Mouse (Mus musculus) heart, embryonic 10.5 days (tissue): ENCODE results near the gene Prr15l. TPM values are rescaled to one million over a fixed set of nuclear protein-coding genes. Genes with fewer than 3 reads are reported as not detected.

Source experiments
- DNase-seq: peaks from one replicate; pipeline ENCODE4 v3.0.0-alpha.2; 2017; ENCODE audit warnings: low spot score
- H3K27ac ChIP-seq: fragments of 300-500 bp; sonication (generic); 2 replicates; pipeline ENCODE4 v1.5.1; 2016; ENCODE audit warnings: mild to moderate bottlenecking
- H3K27me3 ChIP-seq: fragments of 300-500 bp; sonication (generic); 2 replicates; pipeline ENCODE4 v1.6.1; 2016; ENCODE audit warnings: mild to moderate bottlenecking; ENCODE audit not compliant: poor library complexity, insufficient read depth, severe bottlenecking
- H3K36me3 ChIP-seq: fragments of 300-500 bp; sonication (generic); 2 replicates; pipeline ENCODE4 v1.6.1; 2016; ENCODE audit warnings: mild to moderate bottlenecking, moderate library complexity
- H3K4me1 ChIP-seq: fragments of 300-500 bp; sonication (generic); 2 replicates; pipeline ENCODE4 v1.6.1; 2016; ENCODE audit warnings: mild to moderate bottlenecking
- H3K4me3 ChIP-seq: fragments of 300-500 bp; sonication (generic); 2 replicates; pipeline ENCODE4 v1.5.1; 2016; ENCODE audit warnings: mild to moderate bottlenecking, moderate library complexity
- H3K9me3 ChIP-seq: fragments of 300-500 bp; sonication (generic); 2 replicates; pipeline ENCODE4 v1.6.1; 2016; ENCODE audit warnings: mild to moderate bottlenecking, moderate library complexity
- WGBS: fragments of 180-500 bp; shearing (Covaris S2); methylation state at CpG from one replicate; pipeline ENCODE4 v1.1.7; 2016; 5-methylcytosine and 5-hydroxymethylcytosine counted together
- polyA plus RNA-seq: library from polyadenylated mRNA; unstranded; fragments of >200 nt; fragmentation: Nextera tagmentation; extraction: Ambion mirVana; gene quantifications from 2 replicates; pipeline ENCODE4 v1.2.1, GENCODE M21; 2016

Gene Prr15l
- polyA plus RNA-seq, 1 experiment from 2014 or later = 1.5 TPM

DNA sequence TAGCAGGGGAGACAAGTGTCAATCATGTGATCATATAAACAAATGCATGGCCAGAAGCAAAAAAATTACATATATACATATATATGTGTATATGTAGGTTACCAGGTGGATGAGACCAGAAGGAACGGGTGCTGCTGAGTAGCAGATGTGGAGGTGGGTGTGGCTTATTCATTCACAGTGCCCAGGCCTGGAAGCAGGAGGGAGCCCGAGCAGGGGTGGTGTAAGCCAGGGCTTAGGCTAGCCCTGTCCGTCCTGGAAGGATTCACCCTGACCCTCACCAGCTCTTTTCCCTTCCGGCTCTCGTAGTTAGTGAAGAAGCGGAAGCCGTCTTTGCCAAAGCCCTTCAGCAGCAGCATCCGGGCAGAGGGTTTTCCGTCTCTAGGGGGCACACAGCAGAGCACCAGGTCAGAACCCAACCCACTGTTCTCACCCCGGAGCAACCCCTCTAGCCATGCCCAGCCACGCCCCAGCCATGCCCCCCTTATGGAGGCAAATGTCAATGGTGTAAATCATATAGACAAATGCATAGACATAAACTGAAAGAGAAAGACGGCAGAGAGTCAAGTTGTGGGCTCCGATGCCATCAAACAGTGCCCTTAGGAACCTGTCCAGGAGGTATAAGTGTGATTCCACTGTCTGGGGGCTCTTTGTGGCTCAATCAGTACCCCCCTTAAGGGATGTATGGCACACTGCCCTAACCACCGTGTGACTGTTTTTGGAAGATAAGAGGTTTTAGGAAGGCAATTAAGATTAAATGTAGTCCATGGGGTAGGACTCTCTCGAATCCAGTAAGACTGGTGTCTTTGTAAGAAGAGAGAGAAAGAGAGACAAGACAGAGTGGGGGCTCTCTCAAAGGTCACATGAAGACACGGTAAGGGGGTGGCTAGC lies 12.9 kb downstream of the Prr15l start:
- peaks cover 19% of the 10 kb centered on the region for H3K4me1 ChIP-seq
- peak overlapping the region; percentile 25 for H3K4me3 ChIP-seq
- H3K36me3 ChIP-seq = peaks cover 20% of the 10 kb centered on the region
- no peaks in the 10 kb centered on the region for H3K27me3 ChIP-seq
- H3K9me3 ChIP-seq = no peaks in the 10 kb centered on the region
- peak overlapping the region; percentile 57; the same call in 1 of the 2 replicates for H3K27ac ChIP-seq
- WGBS = 71% methylated on average over 16 of the region's 16 CpGs
- DNase-seq = no peak

DNA sequence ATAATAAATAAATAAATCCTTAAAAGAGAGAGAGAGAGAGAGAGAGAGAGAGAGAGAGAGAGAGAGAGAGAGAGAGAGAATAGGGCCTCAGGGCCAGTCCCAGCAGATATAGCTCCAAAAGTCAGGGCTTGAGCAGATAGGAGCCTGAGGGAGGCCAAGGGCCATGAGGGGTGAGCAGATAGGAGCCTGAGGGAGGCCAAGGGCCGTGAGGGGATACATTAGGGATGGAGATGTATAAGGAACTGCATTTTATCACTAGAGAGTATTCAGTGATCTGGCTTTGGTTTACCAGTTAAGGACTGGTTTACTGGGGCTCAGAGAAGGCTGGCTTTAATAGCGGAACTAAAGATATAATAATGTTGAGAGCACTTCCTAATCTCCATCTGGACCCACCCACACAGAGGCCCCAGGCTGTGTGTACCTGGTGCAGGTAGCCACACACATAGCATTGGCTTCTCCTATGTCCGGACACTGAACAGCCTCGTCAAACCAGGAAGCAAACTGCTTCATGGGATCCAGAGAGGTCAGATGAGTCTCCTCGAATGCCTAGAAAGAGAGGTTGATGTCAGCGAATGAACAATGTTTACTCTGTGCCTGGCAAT lies 14.2 kb downstream of the Prr15l start:
- Histone ChIP-seq H3K4me1 (peaks cover 26% of the 10 kb centered on the region), H3K27me3 (no peaks in the 10 kb centered on the region), H3K27ac (peak overlapping the region; percentile 49; the same call in 1 of the 2 replicates), H3K4me3 (no peak overlapping the region; the same call in 1 of the 2 replicates), H3K9me3 (no peaks in the 10 kb centered on the region), H3K36me3 (peaks cover 20% of the 10 kb centered on the region)
- WGBS = 76% methylated on average over 6 of the region's 6 CpGs
- DNase-seq = peak; percentile 89

DNA sequence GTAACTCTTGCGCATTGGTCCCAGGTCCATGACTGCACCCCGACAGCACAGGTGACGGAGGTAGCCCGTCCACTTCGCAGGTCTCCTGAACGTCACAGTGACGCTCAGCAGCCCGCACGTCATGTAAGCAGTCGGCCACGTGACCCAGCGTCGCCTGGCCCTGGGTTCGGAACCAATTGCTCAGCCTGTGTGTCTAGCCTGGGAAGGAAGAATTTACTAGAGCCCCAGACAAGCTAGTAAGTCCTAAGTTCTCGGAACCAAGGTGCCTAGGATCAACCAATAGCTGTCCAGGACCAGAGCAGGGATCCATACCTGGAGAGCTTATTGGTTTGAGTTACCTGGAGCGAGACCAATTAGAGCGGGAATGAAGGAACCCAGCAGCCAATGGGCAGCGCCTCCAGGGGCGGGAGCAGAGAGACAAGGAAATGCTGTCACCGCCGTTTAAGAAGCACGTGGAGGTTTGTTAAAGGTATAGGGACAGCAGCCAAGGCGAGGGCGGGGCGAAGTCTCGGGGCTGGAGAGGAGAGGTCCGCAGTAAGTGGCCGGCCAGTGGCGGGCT lies 15.9 kb downstream of the Prr15l start, which contains the start of gene Pnpo:
Gene Pnpo, minus strand, starts transcription at position 241 of the 559 bp plus-strand sequence.
- DNase-seq = peak; percentile 99
- Histone ChIP-seq H3K4me3 (peak within 1 kb of the TSS; percentile 72), H3K36me3 (peaks cover 20% of the 10 kb centered on the region), H3K9me3 (no peaks in the 10 kb centered on the region), H3K27ac (peak within 1 kb of the TSS; percentile 88), H3K27me3 (no peaks in the 10 kb centered on the region), H3K4me1 (peaks cover 22% of the 10 kb centered on the region)
- 1% methylated on average over 29 of the region's 29 CpGs for WGBS

DNA sequence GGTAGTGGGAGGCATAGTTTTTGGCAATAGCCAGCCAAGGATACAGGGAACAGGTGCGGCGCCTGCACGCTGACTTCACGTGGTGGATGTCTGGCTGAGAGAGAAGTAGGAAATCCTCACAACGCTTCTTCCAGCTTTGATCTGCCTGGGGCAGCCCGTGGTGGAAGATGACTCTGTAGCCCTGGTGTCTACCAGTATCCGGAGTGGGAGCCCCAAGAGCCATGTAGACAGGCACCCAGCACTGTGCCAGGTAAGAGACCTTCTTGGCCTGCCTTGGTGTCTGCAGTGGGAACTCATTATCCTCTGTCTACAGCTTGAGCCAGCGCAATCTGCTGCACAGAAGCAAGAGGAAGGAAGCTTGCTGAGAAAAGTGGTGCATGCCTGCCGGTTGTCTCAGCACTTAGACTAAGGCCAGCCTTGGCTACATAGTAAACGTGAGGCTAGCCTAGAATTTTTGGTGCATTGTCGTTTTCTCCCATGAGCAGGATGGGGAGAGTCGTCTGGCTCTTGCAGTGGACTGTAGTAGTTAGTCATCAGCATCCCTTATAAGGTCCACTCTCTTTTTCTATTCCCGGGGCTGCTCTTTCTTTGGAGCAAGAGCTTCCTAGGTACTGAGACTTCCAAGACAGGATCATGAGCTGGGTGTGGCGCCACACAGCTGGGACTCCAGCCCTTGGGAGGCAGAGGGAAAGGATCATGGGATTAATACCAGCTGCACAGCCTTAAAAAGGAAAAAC lies 17.1 kb downstream of the Prr15l start:
- 74% methylated on average over 14 of the region's 14 CpGs for WGBS
- H3K4me1 ChIP-seq = peaks cover 27% of the 10 kb centered on the region
- H3K27ac ChIP-seq = peak overlapping the region; percentile 88
- H3K4me3 ChIP-seq = peak overlapping the region; percentile 72
- DNase-seq = no peak
- H3K27me3 ChIP-seq = no peaks in the 10 kb centered on the region
- H3K36me3 ChIP-seq = peaks cover 23% of the 10 kb centered on the region
- H3K9me3 ChIP-seq = no peaks in the 10 kb centered on the region

DNA sequence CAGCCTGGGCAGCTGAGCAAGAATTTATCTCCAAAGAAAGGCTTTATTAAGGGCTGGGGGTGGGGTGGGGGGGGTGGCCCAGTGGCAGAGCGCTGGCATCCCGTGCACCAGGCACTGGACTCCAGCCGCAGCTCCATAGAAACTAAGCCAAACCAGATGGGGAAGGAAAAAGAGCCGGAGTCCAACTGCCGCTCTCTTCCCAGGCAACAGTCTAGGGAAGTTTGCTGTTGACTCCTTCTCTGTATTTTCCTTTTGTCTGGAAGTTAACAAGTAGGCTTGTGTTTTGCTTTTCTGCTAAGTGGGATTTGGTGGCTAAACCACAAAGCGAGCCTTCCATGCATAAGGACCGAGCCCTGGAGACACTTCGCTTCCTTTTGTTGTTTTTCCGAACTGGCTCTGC lies 18.6 kb downstream of the Prr15l start:
- no peak for DNase-seq
- peaks cover 27% of the 10 kb centered on the region for H3K4me1 ChIP-seq
- H3K27ac ChIP-seq = peak overlapping the region; percentile 56; the same call in 1 of the 2 replicates
- WGBS = 77% methylated on average over 9 of the region's 9 CpGs
- H3K27me3 ChIP-seq = no peaks in the 10 kb centered on the region
- peaks cover 26% of the 10 kb centered on the region for H3K36me3 ChIP-seq
- no peaks in the 10 kb centered on the region for H3K9me3 ChIP-seq
- peak overlapping the region; percentile 72 for H3K4me3 ChIP-seq

DNA sequence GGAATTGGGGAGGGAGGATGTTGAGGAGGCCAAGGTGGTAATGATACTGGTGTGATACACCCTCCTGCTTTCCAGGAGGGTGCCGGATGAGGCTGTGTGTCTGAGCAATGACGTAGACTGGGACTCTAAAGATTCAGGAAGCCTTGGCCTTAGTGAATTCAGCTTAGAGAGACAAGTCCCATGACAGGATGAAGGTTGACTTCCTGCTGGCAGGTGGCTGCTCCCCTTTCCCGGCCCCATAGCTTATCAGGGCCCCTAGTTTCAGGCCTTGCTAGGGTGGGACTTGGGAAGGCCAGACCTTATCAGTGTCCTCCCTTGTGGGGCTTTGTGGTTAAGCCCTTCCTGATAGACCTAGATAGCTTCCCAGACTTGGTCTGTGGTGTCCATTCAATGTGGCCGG lies 19.9 kb downstream of the Prr15l start:
- DNase-seq = peak; percentile 94
- H3K9me3 ChIP-seq = no peaks in the 10 kb centered on the region
- 67% methylated on average over 4 of the region's 4 CpGs for WGBS
- peaks cover 27% of the 10 kb centered on the region for H3K4me1 ChIP-seq
- no peaks in the 10 kb centered on the region for H3K27me3 ChIP-seq
- peaks cover 38% of the 10 kb centered on the region for H3K36me3 ChIP-seq
- H3K4me3 ChIP-seq = no peak overlapping the region
- peak overlapping the region; percentile 54 for H3K27ac ChIP-seq

DNA sequence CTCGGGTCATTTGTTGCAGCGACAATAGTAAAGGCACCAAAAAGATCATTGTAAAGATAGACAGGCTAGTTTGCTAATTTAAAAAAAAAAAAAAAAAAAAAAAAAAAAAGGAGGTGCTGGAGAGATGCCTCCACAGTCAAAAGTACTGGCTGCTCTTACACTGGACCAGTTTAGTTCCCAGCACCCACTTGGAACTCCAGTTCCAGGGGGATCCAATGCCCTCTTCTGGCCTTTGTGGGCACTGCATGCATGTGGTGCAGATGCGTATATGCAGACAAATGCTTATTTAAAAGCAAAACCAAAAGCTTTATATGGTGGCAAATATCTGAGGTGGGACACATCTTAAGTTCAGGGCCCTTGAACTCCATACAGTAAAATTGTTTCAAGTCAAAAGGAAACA lies 22.9 kb downstream of the Prr15l start:
- 95% methylated on average over 3 of the region's 3 CpGs for WGBS
- H3K36me3 ChIP-seq = peaks cover 67% of the 10 kb centered on the region
- no peaks in the 10 kb centered on the region for H3K27me3 ChIP-seq
- no peaks in the 10 kb centered on the region for H3K9me3 ChIP-seq
- H3K27ac ChIP-seq = no peak overlapping the region
- no peak for DNase-seq
- peaks cover 19% of the 10 kb centered on the region; the same call in 1 of the 2 replicates for H3K4me1 ChIP-seq
- no peak overlapping the region for H3K4me3 ChIP-seq

DNA sequence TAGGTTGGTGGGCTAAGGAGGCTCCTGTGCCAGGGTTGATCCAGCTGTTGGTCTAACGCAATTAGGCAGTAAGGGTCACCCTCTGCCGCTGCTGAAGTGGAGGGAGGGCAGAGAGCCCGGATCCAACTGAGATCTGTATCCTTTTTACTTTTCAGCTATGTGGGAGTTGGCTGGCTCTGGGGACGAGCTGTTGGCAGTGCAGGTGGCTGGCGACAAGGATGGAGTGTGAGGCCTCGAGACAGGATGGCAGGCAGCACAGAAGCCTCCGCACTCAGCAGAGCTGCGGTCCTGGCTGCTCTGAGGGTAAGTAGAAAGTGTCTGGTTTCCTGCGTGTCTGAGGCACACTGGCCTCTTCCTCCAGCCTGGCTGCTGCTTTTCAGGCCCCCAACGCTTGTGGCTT lies 24.5 kb downstream of the Prr15l start:
- no peaks in the 10 kb centered on the region for H3K9me3 ChIP-seq
- 87% methylated on average over 10 of the region's 10 CpGs for WGBS
- H3K36me3 ChIP-seq = peaks cover 84% of the 10 kb centered on the region

DNA sequence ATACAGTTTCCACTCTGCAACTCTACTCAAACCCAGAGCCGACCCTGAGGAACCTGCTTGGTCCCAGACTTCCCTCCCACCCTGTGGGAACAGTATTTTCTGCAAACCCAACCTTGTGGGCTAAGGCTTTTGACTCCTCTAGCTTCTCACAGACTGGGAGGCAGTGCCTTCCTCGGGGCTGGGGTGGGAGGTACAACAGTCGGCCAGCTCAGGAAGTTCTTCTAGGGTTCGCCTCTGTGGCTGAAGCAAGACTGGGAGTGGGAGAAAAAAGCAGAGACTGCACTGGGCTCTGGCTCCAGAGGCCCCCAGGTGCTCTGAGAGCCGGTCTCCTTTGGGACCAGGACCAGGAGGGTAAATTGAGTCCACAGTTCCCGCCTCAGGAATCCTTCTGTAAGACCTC lies 25.0 kb downstream of the Prr15l start:
- no peak for DNase-seq
- Histone ChIP-seq H3K4me1 (peaks cover 13% of the 10 kb centered on the region; the same call in 1 of the 2 replicates), H3K27me3 (no peaks in the 10 kb centered on the region), H3K9me3 (no peaks in the 10 kb centered on the region), H3K4me3 (no peak overlapping the region), H3K27ac (peak overlapping the region; percentile 25; the same call in 1 of the 2 replicates), H3K36me3 (peaks cover 88% of the 10 kb centered on the region)
- WGBS = 74% methylated on average over 6 of the region's 6 CpGs

More for the DNA sequence above, 24.5 kb downstream of the Prr15l start:
- H3K27me3 ChIP-seq = no peaks in the 10 kb centered on the region
- no peak overlapping the region for H3K4me3 ChIP-seq
- no peak for DNase-seq
- no peak overlapping the region for H3K27ac ChIP-seq
- peaks cover 13% of the 10 kb centered on the region; the same call in 1 of the 2 replicates for H3K4me1 ChIP-seq

DNA sequence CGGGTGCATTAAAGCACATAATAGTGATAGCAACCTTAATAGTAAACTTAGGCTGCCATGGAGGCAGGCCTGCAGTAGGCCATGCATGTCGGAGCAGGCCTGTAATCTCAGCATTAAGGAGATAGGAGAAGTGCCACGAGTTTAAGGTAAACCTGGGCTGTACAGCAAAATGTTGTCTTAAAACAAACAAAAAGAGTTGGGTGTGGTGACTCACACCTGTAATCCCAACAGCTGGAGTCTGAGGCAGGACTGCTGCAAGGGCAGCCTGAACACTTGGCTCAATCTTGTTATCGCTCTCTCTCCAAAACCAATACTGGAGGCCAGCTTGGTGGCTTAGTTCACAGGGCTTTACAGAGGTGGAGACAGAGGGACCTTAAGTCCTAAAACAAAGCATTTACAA lies 27.2 kb downstream of the Prr15l start:
- Histone ChIP-seq H3K27ac (peak overlapping the region; percentile 38; the same call in 1 of the 2 replicates), H3K4me1 (peaks cover 8% of the 10 kb centered on the region; the same call in 1 of the 2 replicates), H3K4me3 (no peak overlapping the region), H3K27me3 (no peaks in the 10 kb centered on the region), H3K9me3 (no peaks in the 10 kb centered on the region), H3K36me3 (peaks cover 95% of the 10 kb centered on the region)
- 82% methylated on average over 4 of the region's 4 CpGs for WGBS
- DNase-seq = no peak

DNA sequence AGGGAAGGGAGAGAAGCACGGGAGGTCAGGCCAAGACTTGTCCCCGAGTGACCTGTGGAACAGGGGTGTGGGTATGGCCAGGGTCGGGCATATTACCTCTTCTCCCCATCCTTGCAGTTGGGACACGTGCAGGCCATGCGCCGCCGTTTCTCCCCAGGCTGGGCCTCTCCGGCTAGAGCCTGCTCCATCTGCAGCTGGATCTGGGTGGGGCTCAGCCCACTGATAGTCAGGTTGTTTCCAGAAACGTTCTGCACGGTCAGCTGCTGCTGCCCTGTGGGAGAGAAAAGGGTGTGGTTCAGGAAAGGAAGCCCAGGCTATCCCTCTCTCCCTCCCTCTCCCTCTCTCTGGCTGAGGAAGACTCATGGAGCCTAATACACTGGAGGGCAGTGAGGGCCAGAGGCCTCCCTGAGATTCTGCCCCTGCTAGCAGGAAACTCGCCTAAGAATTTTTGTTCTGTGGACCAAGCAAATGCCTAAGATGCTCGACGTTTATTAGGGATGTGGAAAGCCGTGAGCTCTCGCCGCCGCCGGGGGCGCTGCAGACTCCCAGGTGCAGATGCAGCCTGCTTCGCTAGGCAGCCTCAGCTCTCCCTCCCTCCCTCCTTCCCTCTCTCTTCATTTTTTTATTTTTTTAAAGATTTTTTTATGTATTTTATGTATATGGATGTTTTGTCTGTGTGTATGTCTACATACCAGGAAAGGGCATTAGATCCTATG lies 28.3 kb downstream of the Prr15l start:
- peak; percentile 90 for DNase-seq
- peak overlapping the region; percentile 38; the same call in 1 of the 2 replicates for H3K27ac ChIP-seq
- H3K4me1 ChIP-seq = peaks cover 12% of the 10 kb centered on the region; the same call in 1 of the 2 replicates
- H3K27me3 ChIP-seq = no peaks in the 10 kb centered on the region
- no peaks in the 10 kb centered on the region for H3K9me3 ChIP-seq
- 60% methylated on average over 20 of the region's 20 CpGs for WGBS
- H3K4me3 ChIP-seq = no peak overlapping the region
- peaks cover 97% of the 10 kb centered on the region for H3K36me3 ChIP-seq
